Mouse (Mus musculus) lung, postnatal 36 days (tissue): ENCODE data around the gene Gas2l3.

Source experiments
- DNase-seq: peaks from one replicate; pipeline ENCODE4 v3.0.0; 2022; ENCODE audit warnings: mixed read lengths

Gas2l3 gene

DNA sequence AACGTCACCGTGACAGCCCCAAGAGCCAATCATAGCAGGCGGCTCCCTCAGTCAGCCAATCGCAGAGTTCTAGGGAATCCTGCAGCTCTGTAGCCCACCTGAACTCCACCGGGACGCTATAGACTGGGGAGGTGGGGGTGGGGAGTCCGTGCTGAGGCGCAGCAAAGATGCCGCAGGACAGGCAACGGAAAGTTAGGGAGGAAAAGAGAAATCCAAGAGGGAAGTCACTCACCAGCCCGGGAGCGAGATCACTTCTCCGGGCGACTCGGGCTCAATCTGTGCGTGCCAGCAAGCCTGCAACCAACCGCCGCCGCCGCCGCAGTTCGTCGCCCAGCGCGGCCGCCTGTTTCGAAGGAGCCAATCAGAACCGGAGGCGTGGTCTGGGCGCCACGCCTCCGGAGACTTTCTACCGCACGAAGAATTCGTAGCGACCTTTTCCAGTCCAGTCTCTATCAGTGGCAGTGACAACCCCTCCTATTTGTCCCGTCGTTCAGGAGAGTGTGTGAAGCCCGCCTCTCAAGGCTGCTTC is at the start of gene Gas2l3:
Gene Gas2l3, minus strand, starts transcription at position 345 of the 529 bp plus-strand sequence.
- DNase-seq = peak; percentile 88

GRCm38 (mm10) chr10:89491321-89491720 is 47.6 kb upstream of the Gas2l3 start:
- no peak for DNase-seq

DNA sequence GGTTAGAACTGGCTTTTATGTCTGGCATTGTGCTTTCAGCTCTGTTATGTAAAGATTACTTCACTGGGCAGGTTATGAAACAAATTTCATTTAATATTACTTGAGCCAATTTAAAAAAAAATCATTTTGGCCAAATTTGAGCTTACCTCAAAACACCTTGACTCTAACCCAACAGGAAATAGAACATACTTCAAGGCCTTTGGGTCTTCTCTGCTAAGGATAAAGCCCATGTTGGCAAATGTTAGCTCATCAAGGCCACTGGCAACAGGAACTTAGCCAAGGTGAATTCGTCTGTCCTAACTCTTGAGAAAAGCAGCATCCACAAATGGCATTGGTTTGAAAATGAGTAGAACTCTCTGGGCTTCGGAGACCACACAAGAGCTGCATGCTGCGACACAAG is 46.5 kb upstream of the Gas2l3 start:
- DNase-seq = no peak

- DNase-seq = no peak
Measured at GRCm38 (mm10) chr10:89489459-89489858, 45.7 kb upstream of the Gas2l3 start.

DNA sequence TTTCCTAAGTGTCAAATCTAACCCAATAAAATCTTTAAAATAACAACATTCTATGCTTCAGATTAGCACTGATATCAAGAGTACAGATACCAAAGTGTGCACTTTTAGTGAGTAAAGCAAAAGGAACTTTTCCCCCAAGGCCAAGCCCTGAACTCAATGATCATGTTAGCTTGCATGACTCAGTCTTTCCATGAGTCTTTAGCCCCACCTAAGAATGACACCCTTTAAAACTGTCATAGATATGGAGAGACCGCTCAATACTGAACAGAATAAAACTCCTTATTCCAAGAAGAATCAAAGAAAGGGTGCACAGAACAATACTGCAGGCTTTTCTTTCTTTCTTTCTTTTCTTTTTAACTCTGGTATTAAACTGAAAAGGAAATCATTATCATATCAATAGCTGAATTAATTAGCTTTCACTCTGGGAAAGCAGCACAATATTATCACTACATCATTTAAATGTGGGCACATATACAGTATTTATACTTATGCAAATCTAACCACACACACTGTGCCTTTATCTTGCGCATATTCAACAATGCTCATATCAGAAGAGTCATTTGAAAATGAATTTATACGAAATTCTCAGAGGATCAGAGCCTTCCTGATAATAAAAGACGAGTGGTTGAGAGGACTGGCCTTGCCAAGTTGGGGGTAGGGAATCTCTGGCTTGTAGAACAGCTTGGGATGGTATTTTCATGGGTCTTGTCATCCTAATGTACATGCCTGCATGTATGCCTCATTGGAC is 43.4 kb upstream of the Gas2l3 start:
- DNase-seq = no peak

- DNase-seq = no peak
Measured at GRCm38 (mm10) chr10:89484907-89485306, 41.1 kb upstream of the Gas2l3 start.

- DNase-seq = no peak
Measured at GRCm38 (mm10) chr10:89483812-89484602, 40.2 kb upstream of the Gas2l3 start.

DNA sequence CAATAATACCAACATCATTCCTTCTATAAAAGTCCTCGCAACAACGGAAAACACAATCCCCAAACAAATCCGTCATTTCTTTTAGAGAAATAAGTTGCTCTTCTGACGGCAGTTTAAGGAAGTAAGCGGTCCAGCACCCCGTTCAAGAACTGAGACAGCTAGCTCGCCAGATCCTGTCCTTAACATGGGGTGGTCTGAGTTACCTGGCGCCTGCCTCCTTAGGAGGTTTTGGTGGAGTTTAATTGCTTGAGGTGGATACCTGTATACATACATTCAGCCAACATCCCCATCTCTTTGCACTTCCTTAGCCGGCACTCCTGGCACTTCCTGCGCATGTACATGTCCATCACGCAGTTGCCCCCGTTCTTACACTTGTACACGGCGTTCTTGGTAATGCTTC is 39.3 kb upstream of the Gas2l3 start:
- DNase-seq = no peak

GRCm38 (mm10) chr10:89482142-89482681 is 38.4 kb upstream of the Gas2l3 start:
- DNase-seq = no peak

DNA sequence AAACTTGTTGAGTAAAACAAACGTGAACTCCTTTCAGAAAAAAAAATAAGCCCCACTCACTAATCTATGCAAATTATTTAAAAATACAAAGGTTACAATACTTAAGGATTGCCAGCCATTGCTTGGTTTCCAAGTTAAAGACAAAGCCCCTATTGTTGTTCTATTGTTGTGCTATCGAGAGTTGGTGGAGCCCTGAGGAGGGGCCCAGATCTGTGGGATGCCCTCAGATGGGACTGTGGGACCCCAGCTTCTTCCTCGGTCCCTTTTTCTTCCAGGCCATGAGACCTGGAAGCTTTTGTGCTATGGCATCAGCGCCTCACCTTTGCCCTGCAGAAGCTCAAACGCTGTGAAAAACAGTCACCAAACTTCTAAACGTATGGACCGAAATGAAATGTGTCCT is 37.9 kb upstream of the Gas2l3 start:
- no peak for DNase-seq

- DNase-seq = no peak
Measured at GRCm38 (mm10) chr10:89478766-89479165, 35.0 kb upstream of the Gas2l3 start.

- DNase-seq = no peak
Measured at GRCm38 (mm10) chr10:89470596-89471353, 27.0 kb upstream of the Gas2l3 start.

- no peak for DNase-seq
Measured at GRCm38 (mm10) chr10:89464760-89465405, 21.1 kb upstream of the Gas2l3 start.

GRCm38 (mm10) chr10:89462890-89463289 is 19.1 kb upstream of the Gas2l3 start:
- no peak for DNase-seq

DNA sequence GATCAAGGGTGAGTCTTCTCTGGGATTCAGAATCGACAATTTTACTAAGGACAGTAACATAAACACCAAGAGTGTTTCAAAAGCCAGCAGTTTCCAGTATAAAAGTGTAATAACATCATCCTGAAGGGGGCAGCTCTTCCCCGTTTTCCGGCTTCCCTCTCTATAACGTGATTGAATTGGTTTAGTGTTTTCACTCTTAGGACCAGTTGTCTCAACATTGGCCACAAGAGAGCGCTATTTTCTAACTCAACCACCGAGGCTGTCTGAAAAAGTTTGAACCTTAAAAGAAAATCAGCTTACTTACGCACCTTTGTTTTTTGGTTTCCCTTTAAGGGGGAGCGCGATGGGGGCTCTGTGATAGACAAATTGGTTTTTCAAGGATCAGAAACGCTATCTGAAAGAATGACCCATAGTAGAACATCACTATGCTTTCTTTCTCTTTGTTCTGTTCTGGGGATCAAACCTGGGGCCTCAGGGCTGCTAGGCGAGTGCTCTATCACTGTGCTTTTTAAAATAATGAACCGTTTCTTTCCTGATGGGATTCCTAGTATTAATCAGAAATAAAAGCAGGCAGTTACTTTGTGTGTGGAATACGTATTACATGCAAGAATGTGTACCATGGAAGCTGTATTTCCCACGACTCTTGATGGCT is 18.2 kb upstream of the Gas2l3 start:
- peak; percentile 92 for DNase-seq

GRCm38 (mm10) chr10:89460972-89461371 is 17.2 kb upstream of the Gas2l3 start:
- no peak for DNase-seq

DNA sequence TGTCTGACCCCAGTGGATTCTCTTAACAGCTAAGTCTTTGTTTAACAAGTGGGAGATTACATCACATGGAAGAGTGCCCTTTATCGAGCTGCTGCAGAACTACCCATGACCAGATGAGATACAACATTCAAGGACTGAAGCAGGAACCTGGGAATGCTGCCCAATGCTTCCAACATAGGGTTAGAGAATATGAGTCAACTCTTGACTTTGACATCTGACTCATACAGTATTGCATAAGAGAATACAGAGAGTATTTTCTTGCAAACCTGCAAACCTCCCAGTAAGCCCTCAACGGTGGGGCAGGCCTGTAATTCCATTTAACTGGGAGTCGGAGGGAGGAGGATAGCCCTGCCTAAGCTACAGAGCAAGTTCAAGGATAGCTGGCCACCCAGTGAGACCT is 15.0 kb upstream of the Gas2l3 start:
- peak; percentile 68 for DNase-seq

- no peak for DNase-seq
Measured at GRCm38 (mm10) chr10:89453794-89454193, 10.0 kb upstream of the Gas2l3 start.

- DNase-seq = peak; percentile 8
Measured at GRCm38 (mm10) chr10:89453068-89453641, 9.4 kb upstream of the Gas2l3 start.

GRCm38 (mm10) chr10:89450411-89450810 is 6.6 kb upstream of the Gas2l3 start:
- DNase-seq = peak; percentile 7

DNA sequence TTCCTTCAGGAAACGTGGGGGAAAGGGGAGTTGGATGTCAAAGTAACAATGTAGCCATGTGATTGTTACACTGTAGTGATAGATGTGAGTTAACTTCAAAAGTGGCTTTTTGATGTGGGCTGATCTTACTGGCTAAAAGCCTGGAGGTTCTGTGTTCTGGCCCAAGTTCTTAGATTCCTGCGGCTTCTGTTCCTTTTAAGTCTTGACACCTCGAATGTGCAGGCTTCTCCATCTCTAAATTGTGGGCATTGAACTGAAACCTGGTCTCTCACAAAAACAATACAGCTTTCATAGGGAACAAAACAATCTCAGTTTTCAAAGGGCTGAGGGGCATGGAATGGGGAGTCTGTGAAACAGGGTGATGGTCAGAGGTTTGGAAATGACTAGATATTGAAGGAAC is 614 bp upstream of the Gas2l3 start:
- no peak for DNase-seq
